Mouse (Mus musculus) MEL (cell line): ENCODE data around the gene Gm10378. TPM values are rescaled to one million over a fixed set of nuclear protein-coding genes. Genes with fewer than 3 reads are reported as not detected.
"Not testable (repeated sequence)": the region's sequence is repeated elsewhere in the genome, so short reads cannot be mapped to it uniquely, and the experiment has no call there.

ENCODE experiments used
- DNase-seq: peaks from one replicate; pipeline ENCODE4 v3.0.0; 2011; ENCODE audit warnings: low read depth, low spot score
- H3K27ac ChIP-seq: 2 replicates; pipeline ENCODE4 v1.5.1; 2012; ENCODE audit warnings: low read depth, mild to moderate bottlenecking, control low read depth, low read length, moderate library complexity; ENCODE audit not compliant: control insufficient read depth
- H3K27me3 ChIP-seq, 2 experiments: fragments of 150-350 bp in 1 of 2; sonication (generic) in 1 of 2; 2 replicates each; pipeline ENCODE4 v1.6.1; 2012; ENCODE audit warnings: low read length in 2 of 2, mild to moderate bottlenecking in 2 of 2, improper control_type of control experiment in 1 of 2, moderate library complexity in 1 of 2; ENCODE audit not compliant: insufficient read depth in 2 of 2, control insufficient read depth in 1 of 2
- H3K36me3 ChIP-seq, 2 experiments: 2 replicates each; pipeline ENCODE4 v1.6.1; 2012 to 2014; ENCODE audit warnings: low read length in 2 of 2, improper control_type of control experiment in 1 of 2, inconsistent platforms in 1 of 2, mild to moderate bottlenecking in 1 of 2; ENCODE audit not compliant: insufficient read depth in 2 of 2, control insufficient read depth in 1 of 2
- H3K4me1 ChIP-seq, 2 experiments: fragments of 150-350 bp in 1 of 2; sonication (generic) in 1 of 2; 2 replicates each; pipeline ENCODE4 v1.6.1; 2012; ENCODE audit warnings: low read length in 2 of 2, improper control_type of control experiment in 1 of 2, mild to moderate bottlenecking in 1 of 2; ENCODE audit not compliant: insufficient read depth in 2 of 2, control insufficient read depth in 1 of 2
- H3K4me3 ChIP-seq, 2 experiments: fragments of 150-350 bp in 1 of 2; sonication (generic) in 1 of 2; 2 replicates each; pipeline ENCODE4 v1.5.1; 2012; ENCODE audit warnings: low read depth in 2 of 2, low read length in 2 of 2, mild to moderate bottlenecking in 2 of 2, moderate library complexity in 2 of 2, control low read depth in 1 of 2, improper control_type of control experiment in 1 of 2; ENCODE audit not compliant: control insufficient read depth in 1 of 2, insufficient read depth in 1 of 2
- H3K79me2 ChIP-seq: 2 replicates; pipeline ENCODE4 v1.6.1; 2012; ENCODE audit warnings: mild to moderate bottlenecking, low read length, moderate library complexity; ENCODE audit not compliant: control insufficient read depth, poor library complexity, insufficient read depth
- H3K9ac ChIP-seq: 2 replicates; pipeline ENCODE4 v1.6.1; 2012; ENCODE audit warnings: low read depth, mild to moderate bottlenecking, control low read depth, low read length, moderate library complexity; ENCODE audit not compliant: control insufficient read depth, poor library complexity, severe bottlenecking
- H3K9me3 ChIP-seq: fragments of 150-350 bp; sonication (generic); replicated peaks from 2 replicates; pipeline ENCODE4 v1.6.1; 2012; ENCODE audit warnings: mild to moderate bottlenecking, low read length, improper control_type of control experiment, moderate library complexity; ENCODE audit not compliant: insufficient read depth
- polyA plus RNA-seq, 2 experiments: library from polyadenylated mRNA; stranded (reverse) in 1 of 2; unstranded in 1 of 2; fragments of >175 nt in 1 of 2; fragments of >200 nt in 1 of 2; gene quantifications; 2 replicates each; pipeline versions ENCODE4 v1.2.1 to v1.2.4; 2012; ENCODE audit warnings: low replicate concordance in 2 of 2, low read depth in 1 of 2; ENCODE audit not compliant: insufficient read length in 2 of 2, insufficient read depth in 1 of 2, missing spikeins in 1 of 2
- total RNA-seq: library from RNA; depleted of rRNA; stranded (reverse); fragments of 300-350 nt; gene quantifications from 2 replicates; pipeline ENCODE4 v1.2.3, GENCODE M21; 2012; rRNA removed

Gm10378 gene
- not detected in 2 replicates for total RNA-seq
- polyA plus RNA-seq = not detected

DNA sequence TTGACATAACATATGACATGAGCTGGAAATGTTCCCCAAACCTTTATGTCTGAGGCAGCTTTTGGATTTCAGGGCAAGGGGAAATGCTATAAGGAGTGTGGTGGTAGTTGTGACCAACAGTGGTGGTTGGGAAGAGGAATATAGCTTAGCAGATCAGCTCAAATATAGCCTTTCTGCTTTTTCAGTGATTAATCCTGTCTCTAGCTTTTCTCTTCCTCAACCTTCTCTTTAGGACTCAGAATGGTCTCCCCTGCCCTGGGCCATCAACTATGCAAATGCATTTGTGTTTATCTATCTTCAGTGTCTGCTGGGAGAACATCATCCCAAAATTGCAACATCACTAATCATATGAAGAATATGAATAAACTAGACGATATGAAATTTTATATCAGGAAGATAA is at the start of gene Gm10378:
Gene Gm10378, plus strand, starts transcription at position 301 of the 400 bp plus-strand sequence.
- not testable (repeated sequence) for H3K4me3 ChIP-seq, H3K27me3 ChIP-seq, H3K27ac ChIP-seq, H3K4me1 ChIP-seq, H3K36me3 ChIP-seq, H3K9me3 ChIP-seq, H3K9ac ChIP-seq, H3K79me2 ChIP-seq, DNase-seq

DNA sequence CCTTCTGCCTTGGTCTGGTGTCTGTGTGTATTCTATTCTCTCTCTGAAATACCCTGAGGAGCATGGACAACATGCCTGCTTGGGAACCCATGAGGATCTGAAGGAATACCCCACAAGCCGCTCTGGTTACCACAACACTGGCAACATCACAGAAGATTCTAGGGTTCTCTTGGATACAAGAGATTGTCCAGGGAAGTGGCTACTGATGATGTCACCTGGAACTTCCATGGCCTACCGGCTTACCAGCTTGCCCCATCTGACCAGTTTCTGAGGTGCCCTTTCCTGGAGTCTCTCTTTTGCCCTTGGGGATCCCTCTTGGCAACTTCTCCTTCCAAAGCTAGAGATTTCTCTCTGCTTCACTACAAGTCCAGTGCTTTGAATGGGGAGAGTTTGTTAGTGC is 13.9 kb upstream of the Gm10378 start, which contains the start of gene Gm3633:
Gene Gm3633, minus strand, starts transcription at position 101 of the 400 bp plus-strand sequence.
- H3K27ac ChIP-seq, H3K36me3 ChIP-seq, H3K9ac ChIP-seq, DNase-seq, H3K4me3 ChIP-seq, H3K4me1 ChIP-seq, H3K79me2 ChIP-seq, H3K9me3 ChIP-seq, H3K27me3 ChIP-seq: not testable (repeated sequence)

Other genes with a start within 250 kb of the Gm10378 start
- not detected in 2 replicates for gene Gm8005, start 216.3 kb upstream of the Gm10378 start, total RNA-seq
- not detected for gene Gm8005, start 216.3 kb upstream of the Gm10378 start, polyA plus RNA-seq
- gene Gm8011, start 192.1 kb upstream of the Gm10378 start, total RNA-seq = 0.10 and 0.12 TPM in 2 replicates
- not detected for gene Gm8011, start 192.1 kb upstream of the Gm10378 start, polyA plus RNA-seq
- not detected in 2 replicates for gene Gm8020, start 153.6 kb upstream of the Gm10378 start, total RNA-seq
- gene Gm8020, start 153.6 kb upstream of the Gm10378 start, polyA plus RNA-seq = not detected
- not detected in 2 replicates for gene Gm8024, start 131.7 kb upstream of the Gm10378 start, total RNA-seq
- not detected for gene Gm8024, start 131.7 kb upstream of the Gm10378 start, polyA plus RNA-seq
- gene Gm17124, start 56.1 kb upstream of the Gm10378 start, total RNA-seq = not detected in 2 replicates
- gene Gm17124, start 56.1 kb upstream of the Gm10378 start, polyA plus RNA-seq = not detected
- gene Gm3633, start 14.0 kb upstream of the Gm10378 start, total RNA-seq = not detected in 2 replicates
- not detected for gene Gm3633, start 14.0 kb upstream of the Gm10378 start, polyA plus RNA-seq
- not detected in 2 replicates for gene Gm3015, start 112.9 kb downstream of the Gm10378 start, total RNA-seq
- not detected for gene Gm3015, start 112.9 kb downstream of the Gm10378 start, polyA plus RNA-seq
- not detected in 2 replicates for gene Gm10377, start 142.0 kb downstream of the Gm10378 start, total RNA-seq
- gene Gm10377, start 142.0 kb downstream of the Gm10378 start, polyA plus RNA-seq = not detected
- gene Gm21977, start 197.5 kb downstream of the Gm10378 start, total RNA-seq = not detected in 2 replicates
- gene Gm21977, start 197.5 kb downstream of the Gm10378 start, polyA plus RNA-seq = not detected